ENCODE assay signal across 8 mouse cellular contexts in the genomic region with DNA sequence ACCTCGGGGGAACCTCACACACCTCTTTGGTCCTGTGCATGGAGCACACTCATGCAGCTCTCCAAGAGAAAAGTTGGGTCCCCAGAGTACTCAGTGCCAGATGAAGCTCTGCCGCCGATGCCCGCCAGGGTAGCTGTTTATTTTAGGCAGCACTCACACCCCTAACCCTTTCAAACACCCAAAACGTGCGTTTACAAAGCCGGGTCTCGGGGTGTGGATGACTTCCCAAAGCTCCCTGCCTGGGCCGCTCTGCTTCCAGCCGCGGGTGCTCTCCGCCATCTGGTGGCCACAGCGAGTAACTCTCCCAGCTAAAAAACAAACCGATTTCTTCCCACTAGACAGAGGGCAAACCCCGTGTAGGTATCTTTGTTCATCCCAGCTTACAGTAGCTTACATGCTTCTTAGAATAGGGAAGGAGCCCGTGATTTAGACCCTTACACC. TPM values are rescaled to one million over a fixed set of nuclear protein-coding genes. Genes with fewer than 3 reads are reported as not detected.
DNase-seq lines count a peak whose midpoint lies in the region; ATAC-seq and TF ChIP-seq lines count a peak whose summit lies in the region.

No protein-coding gene starts in this region.

- no peaks in the 10 kb centered on the region for H3K9me3 ChIP-seq in intestine, embryonic 14.5 days (ENCODE audit: control insufficient read depth, low read length)

- DNase-seq in urinary bladder, adult 2 months (ENCODE audit: low spot score), result peak; percentile 57
- DNase-seq in urinary bladder, postnatal 10 days (ENCODE audit: low spot score), result no peak
- DNase-seq in gastrocnemius, postnatal 36 days, result peak; percentile 58 to 62
- DNase-seq in intestine, embryonic 14.5 days (ENCODE audit: low spot score), result peak; percentile 87
- peak; percentile 78 for DNase-seq in left cerebral cortex, postnatal 4 days
- DNase-seq in mesoderm, embryonic 11.5 days (ENCODE audit: low read depth, low spot score), result peak; percentile 81
- peak in 1 of 2 experiments; percentile 62 for DNase-seq in spleen, adult 2 months (ENCODE audit: low read depth in 1 of 2, low spot score in 2 of 2)

- no peaks in the 10 kb centered on the region for H3K4me1 ChIP-seq in cortical plate, adult 2 months (ENCODE audit: control insufficient read depth, insufficient read depth, low read length)
- H3K4me1 ChIP-seq in intestine, embryonic 14.5 days (replicated peaks; ENCODE audit: control insufficient read depth, insufficient read depth, low read length), result peaks cover 15% of the 10 kb centered on the region; the same call in 1 of the 2 replicates
- H3K4me1 ChIP-seq in spleen, adult 2 months (ENCODE audit: control insufficient read depth, insufficient read depth, insufficient read length), result peaks cover 5% of the 10 kb centered on the region

- H3K27me3 ChIP-seq in intestine, embryonic 14.5 days (replicated peaks; ENCODE audit: control insufficient read depth, insufficient read depth, low read length), result peaks cover 50% of the 10 kb centered on the region
- peaks cover 14% of the 10 kb centered on the region for H3K27me3 ChIP-seq in spleen, adult 2 months (ENCODE audit: control insufficient read depth, insufficient read depth, low read length)

- no peak overlapping the region for H3K27ac ChIP-seq in cortical plate, adult 2 months (ENCODE audit: insufficient read depth, low read length)
- no peak overlapping the region for H3K27ac ChIP-seq in intestine, embryonic 14.5 days (ENCODE audit: low read depth)
- H3K27ac ChIP-seq in spleen, adult 2 months (ENCODE audit: insufficient read depth, low read length), result no peak overlapping the region

- no peak overlapping the region for H3K9ac ChIP-seq in intestine, embryonic 14.5 days (ENCODE audit: low read length)

- intact Hi-C loops in gastrocnemius, postnatal 36 days (cut with DNase I), result loop anchor here (5.0 kb wide), 1 partner anchor 437 kb away; no protein-coding TSS in a partner anchor
- intact Hi-C loops in left cerebral cortex, postnatal 4 days (cut with DNase I), result loop anchor here (5.0 kb wide), 2 partner anchors 392 to 437 kb away; no protein-coding TSS in a partner anchor

- H3K36me3 ChIP-seq in intestine, embryonic 14.5 days (ENCODE audit: control insufficient read depth, insufficient read depth, low read length), result no peaks in the 10 kb centered on the region
- H3K36me3 ChIP-seq in spleen, adult 2 months (ENCODE audit: control insufficient read depth, insufficient read depth, low read length), result no peaks in the 10 kb centered on the region

- peak overlapping the region; percentile 51 for H3K4me2 ChIP-seq in intestine, embryonic 14.5 days (ENCODE audit: low read length)

- peak; percentile 63 for ATAC-seq in intestine, embryonic 14.5 days (replicated peaks; ENCODE audit: low FRiP score, low TSS enrichment, low read depth)

- WGBS in intestine, embryonic 14.5 days, result under 1% methylated on average over 16 of the region's 16 CpGs
- WGBS in spleen, adult 2 months, result 1% methylated on average over 16 of the region's 16 CpGs

- H3K4me3 ChIP-seq in cortical plate, adult 2 months (ENCODE audit: insufficient read depth, low read length), result no peak overlapping the region
- peak overlapping the region; percentile 31; the same call in 1 of the 2 replicates for H3K4me3 ChIP-seq in intestine, embryonic 14.5 days (ENCODE audit: low read depth, low read length)
- H3K4me3 ChIP-seq in spleen, adult 2 months (ENCODE audit: extremely low read depth, insufficient read depth, insufficient read length), result peak overlapping the region; percentile 39; the same call in 1 of the 2 replicates

- peak; percentile 76 for TF ChIP-seq CTCF in cortical plate, adult 2 months (IDR thresholded peaks at IDR 0.05; ENCODE audit: extremely low read depth, insufficient read depth, low read length)
- TF ChIP-seq CTCF in spleen, adult 2 months (IDR thresholded peaks at IDR 0.05; ENCODE audit: extremely low read depth, insufficient read depth, insufficient read length, insufficient replicate concordance), result peak; percentile 90

- no peak for TF ChIP-seq POLR2A in cortical plate, adult 2 months (IDR thresholded peaks at IDR 0.05; ENCODE audit: extremely low read depth, insufficient read depth, low read length)
- no peak for TF ChIP-seq POLR2A in spleen, adult 2 months (IDR thresholded peaks at IDR 0.05; ENCODE audit: low read depth, low read length)

RNA-seq across cellular contexts. Expression of a gene that starts 11.6 kb away (rescaled TPM):
- polyA plus RNA-seq in urinary bladder, adult 2 months (2012; rRNA removed), result 0.12 and 0.27 TPM in 2 replicates
- 0.04 and 0.17 TPM in 2 replicates for polyA plus RNA-seq in cortical plate, adult 2 months (2012; rRNA removed)
- total RNA-seq in gastrocnemius, postnatal 36 days (2021), result not detected
- polyA plus RNA-seq in intestine, embryonic 14.5 days (2014; fragmentation: Nextera tagmentation; extraction: Ambion mirVana), result 0.07 and 0.34 TPM in 2 replicates
- 1 to 10 TPM; 1.2 to 3.2 TPM for total RNA-seq in left cerebral cortex, postnatal 4 days (2021)
- 6.0 and 10.3 TPM in 2 replicates for polyA plus RNA-seq in spleen, adult 2 months (2012; rRNA removed)

RNA-seq across cellular contexts. Expression of a gene that starts 16.5 kb away (rescaled TPM):
- polyA plus RNA-seq in urinary bladder, adult 2 months (2012; rRNA removed), result 36.9 and 50.0 TPM in 2 replicates
- polyA plus RNA-seq in cortical plate, adult 2 months (2012; rRNA removed), result 60.2 and 67.1 TPM in 2 replicates
- 100 to 1,000 TPM; 262 to 330 TPM for total RNA-seq in gastrocnemius, postnatal 36 days (2021)
- polyA plus RNA-seq in intestine, embryonic 14.5 days (2014; fragmentation: Nextera tagmentation; extraction: Ambion mirVana), result 59.5 and 64.3 TPM in 2 replicates
- total RNA-seq in left cerebral cortex, postnatal 4 days (2021), result 10 to 100 TPM; 79.6 to 81.9 TPM
- polyA plus RNA-seq in spleen, adult 2 months (2012; rRNA removed), result 5.1 and 7.2 TPM in 2 replicates
